Mouse (Mus musculus) retina, adult 2 months (tissue): ENCODE data around the gene Rnf10.

Experiments used
- DNase-seq: peaks from one replicate; pipeline ENCODE4 v3.0.0-alpha.2; 2012; ENCODE audit warnings: low read depth, low spot score

The Rnf10 gene

GRCm38 (mm10) chr5:115194626-115195221 is 78.0 kb downstream of the Rnf10 start:
- DNase-seq, result no peak

- DNase-seq, result no peak
Observed at GRCm38 (mm10) chr5:115193669-115194625, 78.8 kb downstream of the Rnf10 start, which contains the start of gene Cabp1. TSS of gene Cabp1 (minus strand) at chr5:115194381.

GRCm38 (mm10) chr5:115193226-115193625 is 79.5 kb downstream of the Rnf10 start:
- no peak for DNase-seq

- DNase-seq, result no peak
Observed at GRCm38 (mm10) chr5:115192828-115193195, 79.9 kb downstream of the Rnf10 start.

- no peak for DNase-seq
Observed at GRCm38 (mm10) chr5:115191880-115192827, 80.5 kb downstream of the Rnf10 start.
